Mouse (Mus musculus) kidney, postnatal 10 days (tissue): ENCODE data around the gene Snapc2.

Source experiments
- DNase-seq: peaks from one replicate; pipeline ENCODE4 v3.0.0; 2021; ENCODE audit warnings: mixed read lengths

Snapc2 gene

GRCm38 (mm10) chr8:4238434-4239192 is 14.3 kb upstream of the Snapc2 start, which contains the start of the genes Map2k7 and Gm49320:
TSS of gene Map2k7 (plus strand) at chr8:4238740.
TSS of gene Gm49320 (plus strand) at chr8:4238865.
- DNase-seq, result peak; percentile 100

GRCm38 (mm10) chr8:4239193-4239890 is 13.5 kb upstream of the Snapc2 start:
- DNase-seq, result no peak

- DNase-seq, result no peak
Measured at GRCm38 (mm10) chr8:4245061-4245460, 7.8 kb upstream of the Snapc2 start.

- no peak for DNase-seq
Measured at GRCm38 (mm10) chr8:4245737-4246136, 7.1 kb upstream of the Snapc2 start.

GRCm38 (mm10) chr8:4247241-4247640 is 5.6 kb upstream of the Snapc2 start:
- no peak for DNase-seq

GRCm38 (mm10) chr8:4247951-4248540 is 4.8 kb upstream of the Snapc2 start, which contains the start of gene Tgfbr3l:
TSS of gene Tgfbr3l (plus strand) at chr8:4248214.
- no peak for DNase-seq

GRCm38 (mm10) chr8:4249213-4249612 is 3.7 kb upstream of the Snapc2 start:
- peak; percentile 63 for DNase-seq

GRCm38 (mm10) chr8:4250306-4250970 is 2.4 kb upstream of the Snapc2 start:
- DNase-seq, result peak; percentile 92

- DNase-seq, result no peak
Measured at GRCm38 (mm10) chr8:4252116-4252760, 642 bp upstream of the Snapc2 start.

- peak; percentile 81 for DNase-seq
Measured at GRCm38 (mm10) chr8:4254001-4254400, 1.1 kb downstream of the Snapc2 start.

GRCm38 (mm10) chr8:4255471-4255870 is 2.6 kb downstream of the Snapc2 start:
- DNase-seq, result peak; percentile 4

- DNase-seq, result peak; percentile 12
Measured at GRCm38 (mm10) chr8:4256911-4257310, 4.0 kb downstream of the Snapc2 start.

- no peak for DNase-seq
Measured at GRCm38 (mm10) chr8:4257350-4257749, 4.5 kb downstream of the Snapc2 start.

- DNase-seq, result peak; percentile 87
Measured at GRCm38 (mm10) chr8:4258233-4258632, 5.4 kb downstream of the Snapc2 start.

GRCm38 (mm10) chr8:4258678-4259077 is 5.8 kb downstream of the Snapc2 start:
- DNase-seq, result no peak

- peak; percentile 98 for DNase-seq
Measured at GRCm38 (mm10) chr8:4259125-4259804, 6.4 kb downstream of the Snapc2 start, which contains the start of gene Ctxn1. TSS of gene Ctxn1 (minus strand) at chr8:4259274.

GRCm38 (mm10) chr8:4259805-4260170 is 6.9 kb downstream of the Snapc2 start:
- peak; percentile 9 for DNase-seq

GRCm38 (mm10) chr8:4263105-4263791 is 10.4 kb downstream of the Snapc2 start:
- peak; percentile 3 for DNase-seq

GRCm38 (mm10) chr8:4265160-4265914 is 12.5 kb downstream of the Snapc2 start:
- peak; percentile 4 for DNase-seq

GRCm38 (mm10) chr8:4267627-4268026 is 14.7 kb downstream of the Snapc2 start:
- DNase-seq, result peak; percentile 47
